Mouse (Mus musculus) small intestine, adult 2 months (tissue): Measurements from ENCODE around the gene Ptgr2.

ENCODE experiments used
- CTCF ChIP-seq: fragments of 200-500 bp; IDR thresholded peaks from 2 replicates; pipeline ENCODE4 v1.5.1; 2012; ENCODE audit warnings: low read depth, mild to moderate bottlenecking, control low read depth, inconsistent platforms, low read length, moderate library complexity, mixed read lengths; ENCODE audit not compliant: insufficient replicate concordance, insufficient read length; ENCODE audit errors: extremely low read depth
- POLR2A ChIP-seq: fragments of 200-500 bp; IDR thresholded peaks from 2 replicates; pipeline ENCODE4 v1.6.1; 2012; ENCODE audit warnings: low read depth, mild to moderate bottlenecking, control low read depth, inconsistent platforms, low read length, moderate library complexity

- TF ChIP-seq CTCF (no peak), POLR2A (no peak)
Measured at GRCm38 (mm10) chr12:84252811-84253210, 32.2 kb upstream of the Ptgr2 start.
